Mouse (Mus musculus) hematopoietic stem cell, adult 5-6 weeks (primary cell): ENCODE measurements around the gene March6. TPM values are rescaled to one million over a fixed set of nuclear protein-coding genes. Genes with fewer than 3 reads are reported as not detected.

Experiments used
- ATAC-seq, 2 experiments: fragments of 125-278 bp in 1 of 2; replicated peaks in 1 of 2; 2 replicates each; pipeline ENCODE4 v1.8.0; 2016 to 2017; ENCODE audit warnings: inconsistent platforms in 2 of 2, mild to moderate bottlenecking in 2 of 2, moderate number of reproducible peaks in 2 of 2, low read depth in 1 of 2, moderate TSS enrichment in 1 of 2; ENCODE audit not compliant: low FRiP score in 2 of 2, poor library complexity in 2 of 2, severe bottlenecking in 2 of 2, insufficient read depth in 1 of 2, low TSS enrichment in 1 of 2
- total RNA-seq: library from RNA; stranded (forward); fragments of 172-1452, 232-1000 nt; gene quantifications from 2 replicates; pipeline ENCODE4 v1.2.3, GENCODE M21; 2017

The March6 gene
- total RNA-seq, 1 experiment from 2014 or later = 59.5 TPM

DNA sequence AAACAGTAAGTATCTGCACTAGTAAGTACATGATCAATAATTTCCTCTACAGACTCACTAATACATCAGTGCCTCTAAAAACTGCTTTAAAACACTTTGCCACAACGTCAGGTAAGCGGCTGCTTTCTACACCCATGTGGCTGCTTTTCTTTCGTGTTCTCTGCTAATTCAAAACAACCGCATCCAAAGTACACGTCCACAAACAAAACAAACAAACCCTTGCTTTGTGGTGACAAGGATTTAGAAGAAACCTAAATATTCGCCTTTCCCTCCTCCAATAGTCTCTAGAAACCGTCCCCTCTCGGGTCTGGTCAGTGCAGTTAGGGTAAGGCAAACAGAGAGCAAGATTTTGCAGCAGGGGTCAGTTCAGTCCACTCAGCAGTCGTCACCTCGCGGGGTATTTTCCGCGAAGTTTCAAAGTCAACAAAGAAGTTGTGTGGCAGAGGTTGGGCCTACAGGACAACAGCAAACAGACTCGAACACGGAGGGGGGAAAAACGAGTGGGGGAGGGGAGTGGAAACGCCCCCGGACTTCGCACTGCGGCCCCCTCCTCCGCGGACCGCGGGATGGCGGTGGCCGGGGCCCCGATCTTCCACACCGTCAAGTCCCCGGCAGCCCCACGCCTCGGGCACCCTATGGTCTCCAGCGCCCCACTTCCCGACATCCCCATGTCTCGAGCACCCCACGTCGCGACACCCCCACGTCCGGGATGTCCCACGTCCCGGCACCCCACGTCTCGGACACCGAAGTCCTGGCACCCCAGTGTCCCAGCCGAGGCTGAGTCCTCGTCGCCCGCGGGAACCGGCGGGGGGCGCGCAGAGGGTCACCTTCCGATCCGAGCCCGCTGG, 818 bp downstream of the March6 start:
- no peak; a peak in 1 of 4 replicates for ATAC-seq

DNA sequence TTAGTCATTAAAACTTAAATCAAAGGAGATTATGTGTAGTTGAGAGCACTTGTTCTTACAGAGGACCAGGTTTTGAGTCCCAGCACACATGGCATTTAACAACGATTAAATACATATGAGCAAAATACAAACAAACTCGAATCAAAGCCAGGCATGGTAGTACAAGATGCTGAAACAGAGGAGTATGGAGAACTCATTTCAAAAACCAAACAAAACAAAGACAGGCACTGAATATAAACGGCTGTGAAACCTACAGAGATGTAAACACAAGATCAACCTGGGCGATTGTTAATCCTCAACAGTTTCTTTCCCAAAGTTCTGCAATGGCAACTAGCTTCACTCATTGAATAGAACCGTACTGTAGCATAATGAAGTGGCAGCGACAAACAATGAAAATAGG, 1.8 kb downstream of the March6 start:
- ATAC-seq = no peak

DNA sequence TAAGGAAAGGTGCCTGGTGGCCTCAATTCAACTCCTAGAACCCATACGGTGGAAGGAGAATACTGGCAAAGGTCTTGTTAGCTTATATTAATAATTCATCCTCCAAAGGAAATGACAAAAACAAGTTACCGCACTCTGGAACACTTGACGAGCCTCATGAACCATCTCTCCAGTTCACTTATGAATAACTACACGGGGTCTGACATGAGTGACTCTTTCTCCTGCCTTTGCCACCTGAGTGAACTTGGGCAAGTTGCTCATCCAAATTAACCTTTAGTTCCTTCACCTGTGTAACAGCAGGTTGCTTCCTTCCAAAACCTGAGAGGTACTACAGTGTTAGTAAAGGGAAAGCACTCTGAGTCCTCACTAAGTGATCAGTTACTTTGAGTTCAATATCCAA, 2.4 kb downstream of the March6 start:
- ATAC-seq = no peak

DNA sequence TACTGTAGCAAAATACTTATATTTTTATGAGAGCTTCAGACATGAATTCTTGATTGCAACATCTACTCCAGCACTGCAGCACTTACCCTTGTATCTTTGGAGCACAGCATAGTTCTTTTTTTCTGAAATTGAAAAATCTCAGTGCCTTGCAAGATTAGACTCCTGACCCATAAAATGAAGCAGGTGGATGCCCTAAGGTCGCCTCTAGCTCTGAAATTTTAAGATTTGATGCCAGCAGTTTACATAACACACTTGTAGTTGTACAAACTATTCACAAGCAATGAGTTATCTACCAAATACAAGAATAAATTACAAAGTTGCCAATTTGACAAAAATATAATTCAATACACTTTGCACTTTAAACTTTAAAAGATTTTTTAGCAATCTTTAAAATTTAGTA, 4.4 kb downstream of the March6 start:
- ATAC-seq = no peak

DNA sequence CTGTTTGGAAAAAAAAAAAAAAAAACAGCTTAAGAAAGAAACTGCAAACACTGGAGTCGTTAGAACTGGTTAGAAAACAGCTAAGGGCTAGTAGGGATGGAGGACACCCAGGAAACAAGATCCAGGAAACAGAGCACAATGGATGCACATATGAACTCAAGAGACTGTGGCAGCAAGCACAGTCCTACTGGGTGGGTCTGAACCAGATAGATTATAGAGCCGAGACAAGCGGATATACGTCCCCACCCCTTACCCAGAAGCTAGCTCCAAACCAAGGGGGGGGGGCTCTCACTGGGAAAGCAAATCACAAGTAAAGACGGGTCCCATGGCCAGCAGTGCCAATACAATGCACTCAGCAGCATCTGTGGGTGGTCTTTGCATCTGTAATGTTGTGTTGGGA, 11.9 kb downstream of the March6 start:
- ATAC-seq = no peak

DNA sequence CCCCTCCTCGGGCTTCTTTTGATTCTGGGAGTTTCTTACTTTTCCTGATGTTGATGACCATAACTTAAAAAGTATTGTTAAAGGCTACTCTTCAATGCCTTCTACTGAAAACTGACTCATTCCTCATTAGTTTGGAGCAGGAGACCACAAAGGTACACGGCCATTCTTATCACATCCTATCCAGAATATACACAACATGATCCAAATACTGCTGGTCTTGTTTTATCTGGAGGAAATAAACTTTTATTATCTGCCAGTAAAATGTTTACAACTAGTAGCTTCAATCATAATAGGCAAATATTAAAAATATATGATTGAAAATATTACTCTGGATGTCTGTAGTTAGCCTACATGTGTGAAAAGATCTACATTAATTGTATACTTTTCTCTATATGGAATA, 12.5 kb downstream of the March6 start:
- no peak for ATAC-seq

DNA sequence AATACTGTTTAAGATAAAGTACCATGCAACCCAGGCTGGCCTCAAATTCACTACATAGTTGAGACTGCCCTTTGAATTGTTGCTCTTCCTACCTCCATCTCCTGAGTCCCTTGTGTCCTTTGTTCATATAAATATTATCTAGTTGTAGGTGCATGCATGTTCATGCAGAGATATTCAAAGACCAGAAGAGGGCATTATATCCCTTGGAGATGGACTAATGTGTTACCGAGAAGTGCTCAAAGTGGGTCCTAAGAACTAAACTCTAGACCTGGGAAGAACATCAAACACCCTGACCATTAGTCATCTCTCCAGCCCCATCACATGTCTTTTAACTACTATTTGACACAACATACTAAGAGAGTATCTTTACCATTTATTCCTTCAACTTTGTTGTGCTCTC, 13.7 kb downstream of the March6 start:
- ATAC-seq = peak in 1 of 2 experiments; percentile 71; a peak in 1 of 4 replicates

DNA sequence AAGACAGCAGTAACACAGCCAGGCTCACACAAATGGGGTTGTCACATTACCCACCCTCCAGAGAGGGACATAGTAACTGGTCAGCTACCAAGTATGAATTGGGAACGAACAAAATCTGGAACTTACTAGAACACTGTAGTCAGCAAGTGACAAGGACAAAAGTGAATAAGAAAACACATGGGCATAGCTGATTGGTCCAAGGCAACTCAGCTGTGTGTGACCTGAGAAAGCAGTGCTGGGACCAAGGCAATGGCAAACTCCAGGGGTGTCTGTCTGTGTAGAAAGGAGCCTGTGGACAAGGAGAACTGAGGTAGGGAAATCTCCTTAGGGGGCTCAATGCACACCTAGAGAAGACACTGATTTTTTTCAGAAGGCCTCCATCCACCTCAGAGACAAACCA, 19.1 kb downstream of the March6 start:
- ATAC-seq = no peak

DNA sequence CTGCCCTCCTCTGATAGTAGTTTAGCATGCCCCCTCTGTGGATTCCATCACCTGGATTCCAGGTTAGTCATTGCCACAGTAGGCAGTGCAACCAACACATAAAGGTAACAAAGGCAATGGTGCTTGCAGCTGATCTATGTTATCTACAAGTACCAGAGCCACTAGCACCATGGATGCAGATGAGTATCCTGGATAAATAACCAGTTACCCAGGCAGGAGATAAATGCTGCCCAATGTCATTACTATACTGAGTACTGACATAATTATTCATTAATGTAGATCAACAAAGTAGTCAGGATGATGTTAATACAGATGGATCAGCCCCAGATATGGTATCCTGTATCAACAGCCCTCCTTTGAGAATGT, 19.5 kb downstream of the March6 start:
- no peak for ATAC-seq

DNA sequence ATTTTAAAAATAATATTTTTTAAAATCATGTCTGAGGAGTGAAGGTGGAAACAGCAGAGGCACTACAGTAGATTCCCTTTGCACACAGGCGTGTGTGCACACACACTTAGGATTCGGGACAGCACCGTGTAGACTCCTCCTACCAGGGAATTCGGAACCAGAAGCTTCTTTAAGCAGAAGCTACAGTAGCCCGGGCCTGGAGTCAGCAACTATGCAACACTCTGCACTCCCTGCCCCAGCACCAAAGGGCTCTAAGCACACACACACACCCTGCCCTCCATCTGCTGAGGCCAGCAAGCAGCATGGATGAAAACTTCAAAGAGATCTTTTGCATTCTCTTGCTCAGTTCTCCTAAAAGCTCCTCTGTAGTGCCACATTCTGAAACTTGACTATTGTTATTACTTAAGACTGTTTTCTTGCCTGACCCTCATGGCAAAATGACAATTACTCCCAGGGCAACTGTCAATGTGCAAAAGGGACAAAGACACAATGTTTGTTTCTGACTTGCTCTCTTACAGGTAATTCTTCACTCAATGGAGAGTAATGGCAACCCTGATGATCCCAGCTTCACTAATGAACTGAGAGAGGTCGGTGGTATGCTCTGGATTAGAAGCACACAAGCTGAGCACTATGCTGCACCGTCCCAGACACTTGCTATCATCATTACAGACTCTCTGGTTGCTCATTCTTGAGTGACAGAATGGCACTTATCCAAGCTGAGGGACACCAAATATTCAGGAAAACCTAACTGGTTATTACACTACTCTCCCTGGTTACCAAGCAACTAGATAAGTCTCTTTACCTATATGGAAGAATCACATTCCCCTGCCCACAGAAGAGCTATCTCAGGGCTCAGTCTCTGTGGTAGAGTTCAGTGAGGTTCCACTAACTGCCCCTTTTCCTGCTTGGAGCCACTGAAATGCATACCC, 20.1 kb downstream of the March6 start:
- peak in 1 of 2 experiments; percentile 21; a peak in 1 of 4 replicates for ATAC-seq

DNA sequence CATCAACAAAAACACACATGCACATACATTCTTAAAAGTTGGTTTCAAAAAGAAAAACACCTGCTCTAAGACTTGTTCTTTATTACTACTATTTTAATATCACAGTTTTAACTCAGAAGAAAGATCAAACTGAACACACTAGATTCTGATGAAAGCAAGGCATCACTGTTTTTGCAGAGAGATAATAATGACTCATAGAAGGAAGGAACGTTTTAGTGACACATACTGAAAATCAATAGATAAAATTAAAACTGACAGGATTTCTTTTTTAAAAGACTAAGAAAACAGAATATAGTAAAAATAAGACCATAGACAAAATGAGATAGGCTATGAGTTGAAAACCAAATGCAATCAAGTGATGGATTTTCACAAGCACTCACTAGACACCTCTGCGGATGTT, 25.8 kb downstream of the March6 start:
- no peak for ATAC-seq

DNA sequence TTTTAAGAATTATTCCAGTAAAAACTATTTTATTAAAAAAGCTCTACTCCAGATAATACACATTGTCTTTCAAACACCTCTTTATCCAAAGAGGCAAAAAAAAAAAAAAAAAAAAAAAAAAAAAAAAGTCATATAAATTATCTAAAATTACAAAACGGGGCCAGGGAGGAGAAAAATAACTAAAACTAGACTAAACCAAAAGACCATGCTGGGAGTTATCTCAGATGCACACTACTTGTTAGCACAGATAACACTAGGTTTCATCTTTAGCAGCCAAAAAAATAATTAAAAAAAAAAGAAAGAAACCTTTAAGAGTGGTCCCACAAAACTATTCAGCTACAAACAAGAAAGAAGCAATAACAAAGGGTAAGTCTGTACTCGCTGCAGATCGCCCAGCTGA, 27.4 kb downstream of the March6 start:
- ATAC-seq = no peak

DNA sequence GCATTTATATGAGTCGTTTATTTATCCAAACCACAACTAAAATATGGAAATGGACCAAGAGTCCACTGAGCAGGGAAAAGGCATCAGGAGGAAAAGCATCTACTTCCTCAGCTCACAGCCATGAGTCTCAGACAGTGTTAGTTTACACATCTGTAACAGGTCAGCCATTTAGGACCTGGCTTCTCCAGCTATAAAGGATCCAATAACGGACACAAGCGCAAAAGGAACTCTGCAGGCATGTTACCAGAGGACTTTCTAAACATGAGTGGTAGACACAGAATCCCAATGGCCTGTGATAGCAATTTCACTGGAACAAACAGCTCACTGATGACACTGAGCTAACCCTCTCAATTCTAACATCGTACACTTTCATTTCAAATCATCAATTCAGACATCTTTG, 27.9 kb downstream of the March6 start:
- no peak for ATAC-seq

DNA sequence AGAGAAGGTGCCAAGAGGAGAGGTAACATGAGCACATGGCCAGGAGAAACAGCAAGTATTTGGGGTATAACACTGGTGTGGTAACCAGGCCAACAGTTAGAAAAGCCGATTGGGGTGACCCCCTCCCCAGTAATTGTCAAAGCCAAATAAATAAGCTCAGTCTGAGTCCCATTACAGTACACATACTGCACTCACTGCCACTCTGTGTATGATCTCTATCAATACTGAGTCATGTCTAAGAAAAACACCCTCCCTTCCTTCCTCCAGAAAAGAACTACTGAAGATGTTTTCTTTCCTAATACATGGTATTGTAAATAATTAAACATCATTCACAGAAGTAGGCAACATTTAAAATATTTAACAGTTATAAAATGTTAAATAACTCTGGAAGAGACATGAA, 28.5 kb downstream of the March6 start:
- ATAC-seq = no peak

DNA sequence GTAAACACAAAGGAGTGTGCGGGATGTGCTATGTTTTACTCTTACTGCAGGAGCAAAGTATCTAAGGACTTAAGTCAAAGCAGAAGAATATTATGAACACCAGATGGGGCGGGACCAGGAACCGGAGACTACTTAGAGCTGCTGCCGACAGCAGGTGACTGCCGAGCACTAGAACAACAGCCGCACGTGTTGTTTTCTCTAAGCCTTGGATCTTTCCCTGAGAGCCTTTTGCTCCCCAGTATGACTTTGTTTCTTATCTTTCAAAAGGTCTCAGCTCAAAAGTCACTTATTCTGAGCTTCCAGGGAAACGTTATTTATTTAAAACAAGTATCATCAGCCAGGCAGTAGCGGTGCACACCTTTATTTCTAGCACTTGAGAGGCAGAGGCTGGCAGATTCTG, 36.0 kb downstream of the March6 start:
- ATAC-seq = no peak

DNA sequence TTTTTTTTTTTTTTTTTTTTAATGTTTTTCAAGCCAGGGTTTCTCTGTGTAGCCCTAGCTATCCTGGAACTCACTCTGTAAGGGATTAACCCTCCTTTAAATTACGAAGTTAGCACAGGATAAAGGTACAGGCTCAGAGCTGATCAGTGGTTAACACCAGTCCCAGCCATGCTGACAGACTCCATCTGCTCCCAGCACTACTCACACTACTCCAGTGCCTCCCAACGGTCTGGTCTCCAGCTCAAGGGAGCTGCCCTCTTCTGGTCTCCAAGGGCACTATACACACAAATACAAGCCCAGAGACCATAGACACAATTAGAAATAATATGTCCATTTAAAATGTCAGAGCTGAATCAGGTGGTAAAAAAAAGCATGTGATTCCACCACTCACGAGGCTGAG, 36.5 kb downstream of the March6 start:
- ATAC-seq = no peak

DNA sequence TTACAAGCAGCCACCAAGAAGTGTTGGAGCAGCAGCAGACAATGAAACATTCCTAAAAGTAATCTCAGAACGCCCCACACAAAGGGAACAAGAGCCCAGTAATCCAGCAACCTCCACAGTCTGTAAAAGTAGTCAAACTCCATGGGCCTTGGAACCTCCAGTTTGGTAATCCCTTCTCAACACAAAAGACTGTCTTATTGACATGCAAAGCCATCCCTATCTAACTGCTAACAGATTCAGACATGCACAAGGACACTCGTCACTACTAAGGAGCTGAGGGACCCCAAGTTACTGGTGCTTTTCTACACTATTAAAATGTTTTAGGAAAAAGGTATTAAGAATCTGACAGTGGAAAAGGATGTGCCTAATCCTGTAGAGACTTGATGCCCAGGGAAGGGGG, 43.4 kb downstream of the March6 start:
- ATAC-seq = no peak

DNA sequence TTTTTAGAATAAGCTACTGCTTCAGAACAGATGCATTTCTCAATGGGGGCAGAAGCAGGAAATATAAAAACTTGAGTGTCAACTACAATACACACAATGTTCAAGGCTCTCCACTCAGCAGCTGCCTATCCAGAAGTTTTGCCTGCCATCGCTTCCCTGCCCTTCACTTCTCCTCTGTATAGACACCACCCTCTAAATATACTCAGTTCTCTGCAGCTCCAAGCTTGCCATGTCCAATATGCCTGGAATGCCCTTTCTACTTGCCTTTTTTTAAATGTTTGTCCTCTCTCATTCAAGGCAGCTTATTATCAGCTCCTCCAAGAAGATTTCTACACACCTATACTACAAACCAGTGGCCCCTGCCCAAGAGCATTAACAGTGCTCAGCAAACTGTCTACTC, 54.2 kb downstream of the March6 start:
- ATAC-seq = no peak
